9 mouse cellular contexts compared by ENCODE assay signal in genomic region chr1:156917460-156917859, GRCm38 (mm10). TPM values are rescaled to one million over a fixed set of nuclear protein-coding genes. Genes with fewer than 3 reads are reported as not detected.
DNase-seq lines count a peak whose midpoint lies in the region; ATAC-seq and TF ChIP-seq lines count a peak whose summit lies in the region.
"Had no signal": no experiment of that assay in that cellular context is flagged by ENCODE, and none has a peak within 500 bp of the region (broad histone marks: within the 10 kb centered on the region; RNA-seq: fewer than 3 reads in every experiment).

No protein-coding gene starts in this region.

- WGBS in intestine, postnatal 0 days = 14% methylated on average over 3 of the region's 3 CpGs
- WGBS in intestine, embryonic 15.5 days = 19% methylated on average over 3 of the region's 3 CpGs
- WGBS in liver, embryonic 13.5 days (ENCODE audit: insufficient replicate concordance) = 12% methylated on average over 3 of the region's 3 CpGs

- H3K27me3 ChIP-seq in intestine, postnatal 0 days (replicated peaks; ENCODE audit: control insufficient read depth, insufficient read depth, low read length) = no peaks in the 10 kb centered on the region
- no peaks in the 10 kb centered on the region for H3K27me3 ChIP-seq in intestine, embryonic 15.5 days (replicated peaks)
- no peaks in the 10 kb centered on the region for H3K27me3 ChIP-seq in E14TG2a.4 (ENCODE audit: insufficient read depth, low read length)
- no peaks in the 10 kb centered on the region for H3K27me3 ChIP-seq in liver, embryonic 13.5 days
- H3K27me3 ChIP-seq: embryonic facial prominence, embryonic 15.5 days had no signal

- H3K36me3 ChIP-seq in intestine, postnatal 0 days (ENCODE audit: control insufficient read depth, insufficient read depth) = no peaks in the 10 kb centered on the region; the same call in 1 of the 2 replicates
- no peaks in the 10 kb centered on the region for H3K36me3 ChIP-seq in intestine, embryonic 15.5 days
- 0 out of 2 replicates have a peak, but pooled peaks cover 3% of the 10 kb centered on the region for H3K36me3 ChIP-seq in E14TG2a.4 (ENCODE audit: insufficient read depth, low read length)
- H3K36me3 ChIP-seq in liver, embryonic 13.5 days = no peaks in the 10 kb centered on the region
- H3K36me3 ChIP-seq: embryonic facial prominence, embryonic 15.5 days had no signal

- ATAC-seq in intestine, postnatal 0 days = no peak
- ATAC-seq in intestine, embryonic 15.5 days = no peak
- ATAC-seq in common myeloid progenitor, adult 5-6 weeks (replicated peaks; ENCODE audit: low read depth, poor library complexity, severe bottlenecking) = peak; percentile 70
- ATAC-seq in liver, embryonic 13.5 days (ENCODE audit: low read depth) = peak; percentile 53; the same call in 1 of the 2 replicates

- H3K4me1 ChIP-seq in intestine, postnatal 0 days (replicated peaks; ENCODE audit: control insufficient read depth, insufficient read depth, low read length) = no peaks in the 10 kb centered on the region
- no peaks in the 10 kb centered on the region for H3K4me1 ChIP-seq in intestine, embryonic 15.5 days (replicated peaks)
- H3K4me1 ChIP-seq in E14TG2a.4 (replicated peaks; ENCODE audit: low read depth, low read length) = peaks cover 24% of the 10 kb centered on the region
- H3K4me1 ChIP-seq in liver, embryonic 13.5 days (replicated peaks) = peaks cover 12% of the 10 kb centered on the region

- DNase-seq in 3T3-L1 (ENCODE audit: low read depth, low spot score) = peak; percentile 86
- DNase-seq in liver, embryonic 13.5 days = no peak
- DNase-seq in neural tube, embryonic 10.5 days (ENCODE audit: extremely low spot score, low spot score) = no peak
- DNase-seq in spleen, adult 18-20 months = no peak

- no peaks in the 10 kb centered on the region for H3K9me3 ChIP-seq in intestine, postnatal 0 days (ENCODE audit: control insufficient read depth)
- H3K9me3 ChIP-seq in intestine, embryonic 15.5 days = no peaks in the 10 kb centered on the region
- no peaks in the 10 kb centered on the region for H3K9me3 ChIP-seq in E14TG2a.4 (ENCODE audit: low read length)
- H3K9me3 ChIP-seq in liver, embryonic 13.5 days (replicated peaks) = no peaks in the 10 kb centered on the region
- H3K9me3 ChIP-seq: embryonic facial prominence, embryonic 15.5 days had no signal

- H3K27ac ChIP-seq in intestine, postnatal 0 days (ENCODE audit: low read depth, low read length) = no peak overlapping the region
- no peak overlapping the region for H3K27ac ChIP-seq in intestine, embryonic 15.5 days
- H3K27ac ChIP-seq in liver, embryonic 13.5 days = no peak overlapping the region
- H3K27ac ChIP-seq: embryonic facial prominence, embryonic 15.5 days had no signal

- no peak overlapping the region for H3K4me2 ChIP-seq in intestine, postnatal 0 days (replicated peaks; ENCODE audit: low read depth)
- no peak overlapping the region for H3K4me2 ChIP-seq in intestine, embryonic 15.5 days (replicated peaks)
- no peak overlapping the region for H3K4me2 ChIP-seq in liver, embryonic 13.5 days
- H3K4me2 ChIP-seq: embryonic facial prominence, embryonic 15.5 days had no signal

- no peak overlapping the region for H3K9ac ChIP-seq in intestine, postnatal 0 days (ENCODE audit: low read depth, low read length)
- H3K9ac ChIP-seq in intestine, embryonic 15.5 days = no peak overlapping the region
- no peak overlapping the region for H3K9ac ChIP-seq in liver, embryonic 13.5 days
- H3K9ac ChIP-seq: embryonic facial prominence, embryonic 15.5 days had no signal

- no peak overlapping the region for H3K4me3 ChIP-seq in intestine, postnatal 0 days (ENCODE audit: low read depth, low read length)
- H3K4me3 ChIP-seq in intestine, embryonic 15.5 days (replicated peaks) = no peak overlapping the region
- no peak overlapping the region for H3K4me3 ChIP-seq in E14TG2a.4 (replicated peaks; ENCODE audit: low read length)
- H3K4me3 ChIP-seq in liver, embryonic 13.5 days (replicated peaks) = no peak overlapping the region
- H3K4me3 ChIP-seq: embryonic facial prominence, embryonic 15.5 days had no signal

- peak; percentile 83 for TF ChIP-seq CTCF in intestine, postnatal 0 days (IDR thresholded peaks at IDR 0.05; ENCODE audit: low read depth)
- peak; percentile 69 for TF ChIP-seq CTCF in E14TG2a.4 (conservative IDR thresholded peaks at IDR 0.05; ENCODE audit: low read length)

RNA-seq across cellular contexts. Expression of gene Ralgps2, which starts 22.0 kb away (rescaled TPM):
- polyA plus RNA-seq in intestine, postnatal 0 days (2015; fragmentation: Nextera tagmentation; extraction: Ambion mirVana) = 34.1 and 35.5 TPM in 2 replicates
- 36.5 and 41.3 TPM in 2 replicates for polyA plus RNA-seq in intestine, embryonic 15.5 days (2015; fragmentation: Nextera tagmentation; extraction: Ambion mirVana)
- 35.6 and 36.2 TPM in 2 replicates for total RNA-seq in common myeloid progenitor, adult 5-6 weeks (2017)
- 21.0 TPM in 2 replicates for polyA plus RNA-seq in liver, embryonic 13.5 days (2015; fragmentation: Nextera tagmentation; extraction: Ambion mirVana)

Comparison
In these comparisons a context has a peak if more than half of its experiments do, and no peak if none do; other contexts are left out.
1. ATAC-seq: peak in common myeloid progenitor, adult 5-6 weeks (single experiment) and liver, embryonic 13.5 days (single experiment); none in intestine, postnatal 0 days (single experiment) and intestine, embryonic 15.5 days (single experiment).